Mouse (Mus musculus) spleen, embryonic (tissue): Measurements from ENCODE around the gene Vmn1r25.
"Not testable (repeated sequence)": the region's sequence is repeated elsewhere in the genome, so short reads cannot be mapped to it uniquely, and the experiment has no call there.

ENCODE experiments used
- CTCF ChIA-PET: fragments of 350-600 bp; sonication (Branson Sonifier 250); formaldehyde crosslinking; loops from one replicate; lab custom pipeline; 2022; lab: Charles Lee

Gene Vmn1r25

GRCm38 (mm10) chr6:57980710-57981109 lies at the start of gene Vmn1r25:
Gene Vmn1r25 (minus strand): TSS chr6:57980810.
- CTCF ChIA-PET = no interaction called here

- CTCF ChIA-PET = not testable (repeated sequence)
Observed at GRCm38 (mm10) chr6:58017478-58017877, 36.9 kb upstream of the Vmn1r25 start.

- CTCF ChIA-PET = no interaction called here
Observed at GRCm38 (mm10) chr6:58015059-58015458, 34.4 kb upstream of the Vmn1r25 start, which contains the start of gene Vmn1r26. Gene Vmn1r26 (minus strand): TSS chr6:58015159.

GRCm38 (mm10) chr6:57961403-57961802 lies 19.2 kb downstream of the Vmn1r25 start, which contains the start of gene Vmn1r24:
Gene Vmn1r24 (minus strand): TSS chr6:57961503.
- CTCF ChIA-PET = not testable (repeated sequence)
